Mouse (Mus musculus) E14TG2a.4 (cell line): ENCODE measurements around the gene Olfr1255.

Source experiments
- CTCF ChIP-seq: conservative IDR thresholded peaks from 2 replicates; pipeline ENCODE4 v1.5.1; 2014; ENCODE audit warnings: low read length
- NANOG ChIP-seq: IDR thresholded peaks from 2 replicates; pipeline ENCODE4 v1.6.1; 2014; ENCODE audit warnings: borderline replicate concordance, low read length, mixed read lengths
- POU5F1 ChIP-seq: IDR thresholded peaks from 2 replicates; pipeline ENCODE4 v1.6.1; 2014; ENCODE audit warnings: low read length, borderline replicate concordance

DNA sequence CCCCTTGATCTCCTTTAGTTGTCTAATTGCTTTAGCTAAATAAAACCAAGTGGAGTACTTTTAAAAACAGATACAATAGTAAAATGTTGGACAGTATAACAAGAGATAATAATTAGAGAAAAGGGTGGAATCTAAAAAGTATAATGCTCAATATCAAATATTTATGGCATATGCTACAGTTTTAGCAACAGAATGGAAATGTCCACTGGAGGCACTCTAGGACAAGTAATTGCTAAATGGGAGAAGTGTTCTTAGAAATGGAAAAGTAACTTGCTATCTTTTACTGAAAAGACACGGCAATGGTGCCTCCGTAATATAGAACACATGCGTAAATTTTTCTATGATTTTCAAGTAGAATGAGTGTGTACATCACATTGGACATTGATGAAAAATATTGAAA, 12.3 kb upstream of the Olfr1255 start:
- TF ChIP-seq CTCF (no peak), POU5F1 (no peak), NANOG (no peak)
